Mouse (Mus musculus) kidney, postnatal 4 days (tissue): ENCODE data around the gene Smug1.

Experiments used
- DNase-seq, 2 experiments: peaks; one replicate each; pipeline ENCODE4 v3.0.0; 2021; ENCODE audit warnings: mixed read lengths in 2 of 2

Gene Smug1

GRCm38 (mm10) chr15:103176874-103177421, 10.1 kb upstream of the Smug1 start:
- peak; percentile 98 for DNase-seq

DNA sequence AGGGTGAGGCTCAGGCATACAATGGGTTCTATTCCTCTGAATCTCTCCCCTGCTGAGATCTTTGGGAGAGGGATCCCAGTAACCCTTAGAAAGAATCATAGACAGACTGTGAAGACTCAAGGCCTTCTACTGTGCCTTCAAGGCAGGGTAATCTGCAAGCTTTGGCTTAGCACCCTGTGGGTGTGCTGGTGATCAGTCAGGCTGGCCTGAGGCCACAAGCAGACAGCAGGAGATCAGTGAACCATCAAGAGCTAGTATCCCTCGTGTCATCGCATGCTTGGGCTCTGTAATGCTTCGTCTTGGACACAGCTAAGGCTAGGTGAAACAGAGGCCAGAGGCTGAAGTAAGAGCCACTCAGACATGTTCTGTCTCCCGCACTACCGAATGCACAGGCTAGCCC, 6.4 kb upstream of the Smug1 start:
- DNase-seq, result no peak

DNA sequence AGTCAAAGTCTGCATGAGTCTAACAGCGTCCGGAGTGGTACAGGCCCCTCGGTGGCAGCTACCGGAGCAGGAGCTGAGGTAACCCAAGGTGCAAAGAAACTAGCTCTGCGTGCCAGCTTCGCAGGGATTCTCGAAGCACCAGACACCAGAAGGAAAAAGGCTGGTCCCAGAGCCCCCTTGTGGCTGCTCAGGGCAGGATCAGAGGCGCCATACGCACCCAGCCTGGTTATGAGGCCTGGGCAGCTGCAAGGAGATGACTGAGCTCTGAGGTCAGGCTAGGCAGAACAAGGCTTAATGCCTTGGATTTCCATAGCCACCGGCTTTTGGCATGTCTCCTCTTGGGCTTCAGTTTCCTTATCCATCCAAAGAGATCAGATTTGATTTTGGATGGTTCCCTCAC, 5.6 kb upstream of the Smug1 start:
- DNase-seq, result peak; percentile 86 to 91

DNA sequence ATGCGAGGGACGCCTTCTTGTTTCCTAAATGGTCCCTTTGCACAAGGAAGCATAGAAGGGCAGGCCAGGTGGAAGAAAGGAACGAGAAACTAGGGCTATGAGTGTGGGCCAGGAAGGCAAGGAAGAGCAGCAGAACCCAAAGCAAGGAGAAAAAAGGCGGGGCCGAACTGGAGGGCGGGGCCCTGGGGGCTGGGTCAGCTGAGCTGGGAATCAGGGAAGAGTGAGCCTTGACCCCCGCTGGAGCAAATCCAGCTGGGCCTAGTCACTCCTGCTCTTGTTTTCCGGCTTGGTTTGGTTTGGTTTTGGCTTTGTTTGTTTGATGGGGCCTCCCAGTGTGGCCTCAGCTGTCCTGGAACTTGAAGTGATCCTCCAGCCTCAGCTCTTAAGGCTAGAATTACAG, 4.4 kb upstream of the Smug1 start:
- DNase-seq, result peak; percentile 89 to 92

DNA sequence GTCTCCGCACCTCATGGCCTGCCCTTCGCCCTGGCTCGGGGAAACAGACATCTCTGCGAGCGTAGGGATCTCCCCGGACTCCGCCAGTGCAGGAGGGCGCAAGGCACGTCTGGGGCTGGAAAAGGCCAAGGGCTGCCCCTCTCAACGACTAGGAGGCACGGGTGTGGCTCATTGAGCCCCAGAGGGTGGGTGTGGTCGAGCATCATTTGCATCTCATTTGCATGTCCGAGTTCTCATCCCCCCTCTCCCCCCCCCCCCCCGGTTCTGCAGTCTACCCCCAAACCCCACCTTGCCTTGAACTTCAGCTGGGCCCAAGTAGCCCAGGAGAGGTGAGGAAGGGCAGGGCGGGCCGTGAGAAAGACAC, 3.4 kb upstream of the Smug1 start:
- peak; percentile 54 to 63 for DNase-seq

DNA sequence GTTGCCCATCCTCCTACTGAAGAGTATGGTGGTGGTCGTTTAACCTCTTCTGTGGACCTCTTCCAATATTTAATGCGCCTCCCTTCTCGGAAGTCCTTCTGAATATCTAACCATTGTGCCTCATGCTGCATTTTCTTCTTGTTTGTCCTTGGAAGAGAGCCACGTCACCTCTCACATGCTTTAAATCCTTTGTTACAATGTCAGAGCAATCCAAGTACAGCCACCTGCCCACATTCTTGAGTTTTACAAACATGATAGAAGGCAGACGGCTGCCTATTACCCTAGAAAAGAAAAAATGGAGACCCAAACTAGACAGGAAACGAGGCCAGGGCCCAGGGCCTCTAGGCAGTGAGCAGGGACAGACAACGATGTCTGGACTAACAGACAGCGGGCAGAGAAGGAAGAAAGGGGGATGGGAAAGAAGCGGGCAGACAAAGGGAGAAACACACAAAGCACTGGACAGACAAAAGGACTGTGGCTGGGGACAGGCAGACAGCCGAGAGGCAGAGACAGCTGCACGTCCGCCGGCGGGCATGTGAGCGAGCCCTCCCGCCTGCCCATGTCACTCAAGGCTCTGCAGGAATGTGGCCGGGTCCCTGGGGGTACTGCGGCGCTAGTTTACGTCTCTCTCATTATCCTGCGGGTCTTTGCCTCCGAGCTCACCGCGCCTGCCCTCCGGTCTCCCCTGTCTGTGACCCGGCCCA, 2.9 kb upstream of the Smug1 start:
- peak; percentile 58 to 66 for DNase-seq

DNA sequence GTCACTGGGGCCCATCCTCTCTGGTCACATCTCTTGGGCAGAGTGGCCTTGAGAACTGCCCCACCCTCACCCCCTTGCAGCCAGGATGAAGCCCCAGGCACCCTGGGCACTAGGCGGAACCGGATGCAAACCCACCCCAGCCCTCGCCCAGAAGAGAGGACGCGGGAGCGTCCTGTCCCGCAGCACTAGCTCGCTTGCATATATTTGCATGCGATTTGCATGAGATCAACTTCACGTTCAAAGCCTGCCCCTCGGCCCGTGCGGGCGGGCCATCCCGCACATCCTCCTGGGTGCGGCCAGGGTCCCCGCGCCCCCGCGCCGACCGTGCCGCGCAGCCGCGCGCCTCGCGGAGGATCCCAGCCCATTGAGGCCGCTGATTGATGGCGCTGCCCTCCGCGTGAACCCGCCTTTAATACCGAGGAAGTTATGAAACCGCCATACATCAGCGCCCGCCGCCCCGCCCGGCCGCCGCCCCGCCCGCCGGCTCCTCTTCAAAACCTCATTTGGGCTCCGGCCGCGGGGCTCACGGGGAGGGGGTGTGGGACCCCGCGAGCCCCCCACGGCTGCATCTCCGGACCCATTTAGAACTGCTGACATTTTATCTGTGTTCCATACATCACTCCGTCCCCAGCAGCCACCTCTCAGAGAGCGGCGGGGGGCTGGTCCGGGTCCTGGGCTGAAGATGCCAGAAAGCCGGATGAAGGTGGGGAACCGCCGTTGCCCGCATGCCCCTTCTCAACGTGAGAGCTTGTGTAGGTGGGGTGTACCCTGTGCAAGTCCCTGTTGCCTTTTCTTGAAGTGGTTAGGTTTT, 2.1 kb upstream of the Smug1 start:
- peak; percentile 80 to 85 for DNase-seq

DNA sequence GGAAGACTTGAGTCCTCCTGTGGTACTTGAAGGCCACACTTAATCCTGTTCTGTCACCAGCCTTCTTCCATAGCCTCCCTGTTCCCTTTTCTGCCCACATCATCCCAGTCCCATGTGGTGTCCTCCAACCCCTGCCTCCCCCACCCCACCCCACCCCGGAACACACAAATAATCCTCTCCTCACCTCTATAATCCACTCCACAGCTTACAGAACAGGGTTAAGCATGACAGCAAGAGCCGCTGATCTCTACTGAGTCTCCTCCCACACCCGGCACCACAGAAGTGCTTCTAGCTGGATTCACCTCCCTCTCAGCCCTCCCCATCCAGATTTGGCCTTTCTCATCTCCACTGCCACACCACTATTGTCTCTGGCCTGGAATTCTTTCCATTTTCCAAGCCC, 894 bp upstream of the Smug1 start:
- peak; percentile 26 to 52 for DNase-seq

DNA sequence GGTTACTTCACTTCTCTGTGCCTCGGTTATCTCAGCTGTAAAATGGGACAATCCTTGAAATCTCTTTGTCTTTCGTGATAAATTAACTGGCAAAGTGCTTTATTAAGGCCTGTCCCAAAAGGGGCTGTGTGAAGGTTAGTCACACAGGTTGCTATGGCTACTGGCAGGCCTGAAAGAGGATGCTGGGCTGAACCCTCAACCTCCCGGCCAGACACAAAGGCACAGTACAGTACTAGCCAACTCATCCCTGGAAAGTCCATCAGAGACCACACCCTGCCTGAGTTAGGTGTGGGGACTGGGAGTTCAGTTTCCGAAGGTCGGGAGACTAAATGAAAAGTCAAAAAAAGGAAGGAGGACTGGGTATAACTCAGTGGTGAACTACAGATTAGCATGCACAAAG, 968 bp downstream of the Smug1 start:
- no peak for DNase-seq

DNA sequence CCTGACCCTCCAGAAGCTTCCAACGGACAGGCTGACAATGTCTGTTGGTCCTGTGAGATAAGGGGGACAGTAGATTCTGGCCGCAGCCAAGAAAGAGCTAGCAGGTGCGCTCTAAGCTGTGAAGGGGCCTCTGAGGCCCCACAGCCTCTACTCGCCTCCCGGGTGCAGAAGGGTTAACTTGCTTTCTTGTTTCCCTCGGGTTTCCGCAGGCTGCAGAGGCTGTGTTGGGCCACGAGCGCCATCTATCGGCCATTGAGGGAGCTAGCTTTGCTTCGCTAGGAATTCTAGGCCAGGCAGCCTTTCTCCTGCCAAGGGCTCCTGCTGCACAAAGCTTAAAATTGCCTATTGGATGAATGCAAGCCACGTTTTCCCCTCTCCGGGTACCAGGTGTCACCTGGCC, 1.5 kb downstream of the Smug1 start:
- peak; percentile 94 to 95 for DNase-seq

DNA sequence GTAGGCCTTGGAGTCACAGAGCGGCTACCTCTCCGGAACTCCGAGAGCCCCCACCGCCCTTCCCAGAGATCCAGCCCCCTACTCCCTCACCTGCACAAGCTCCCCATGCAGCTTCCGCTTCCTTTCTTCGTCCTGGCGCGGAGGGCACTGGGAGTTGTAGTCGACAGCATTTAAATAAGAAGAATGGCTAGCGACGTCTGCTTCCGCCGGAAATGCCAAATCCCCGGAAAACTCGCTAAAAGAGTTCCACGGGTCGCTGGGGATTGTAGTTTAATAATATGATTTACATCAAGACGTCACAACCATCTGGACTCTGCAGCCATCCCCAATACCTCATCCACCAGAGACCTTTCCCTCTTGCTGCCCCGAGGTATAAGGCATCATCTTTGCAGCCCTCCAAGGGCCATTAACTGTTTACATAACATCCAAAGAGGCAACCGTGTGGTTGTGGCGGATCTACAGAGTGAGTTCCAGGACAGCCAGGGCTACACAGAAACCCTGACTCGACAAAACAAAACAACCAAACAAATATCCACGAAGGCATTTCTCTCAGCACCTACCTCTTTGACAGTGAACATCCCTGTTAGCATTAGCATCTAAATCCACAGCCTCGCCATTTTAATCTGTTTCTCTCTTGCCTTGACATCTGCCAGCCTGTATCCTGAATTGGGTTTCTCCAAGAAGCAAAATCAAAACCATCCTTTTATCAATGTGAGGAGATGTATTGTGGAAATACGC, 3.5 kb downstream of the Smug1 start:
- DNase-seq, result peak; percentile 92 to 94

GRCm38 (mm10) chr15:103157585-103157984, 9.3 kb downstream of the Smug1 start:
- no peak for DNase-seq

GRCm38 (mm10) chr15:103156890-103157289, 10.0 kb downstream of the Smug1 start:
- DNase-seq, result no peak

- DNase-seq, result peak; percentile 38 to 61
Measured at GRCm38 (mm10) chr15:103155366-103156321, 11.2 kb downstream of the Smug1 start.

DNA sequence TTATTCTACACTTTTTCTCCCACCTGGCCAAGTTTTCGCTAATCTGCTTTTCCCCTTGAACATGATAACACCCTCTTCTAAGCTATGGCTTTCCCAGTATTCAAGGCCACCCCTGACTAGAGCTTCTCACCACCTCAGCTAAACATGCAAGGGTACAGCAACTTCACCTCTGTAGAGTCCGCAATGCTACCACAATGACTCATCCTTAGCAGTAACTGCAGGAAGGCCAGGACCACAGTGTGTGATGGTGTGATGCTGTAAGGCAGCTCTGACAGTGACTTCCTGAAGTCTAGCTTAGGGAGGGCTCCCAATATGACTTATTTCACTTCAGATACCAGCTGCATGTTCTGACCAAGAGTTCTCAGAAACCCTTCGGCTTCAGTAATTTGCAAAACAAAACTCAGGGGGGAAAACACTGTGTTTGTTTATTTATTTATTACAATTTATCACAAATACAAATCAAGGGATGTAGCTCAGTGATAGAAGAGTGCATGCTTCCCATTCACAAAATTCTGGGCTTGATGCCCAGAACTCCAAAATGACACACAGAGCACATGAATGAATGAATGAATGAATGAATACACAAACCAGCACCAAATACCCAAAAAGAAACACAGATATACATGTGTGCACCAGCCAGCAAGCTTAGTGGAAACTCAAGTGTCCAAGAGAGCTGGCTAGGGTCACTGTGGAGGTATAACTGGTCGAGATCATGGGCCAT, 13.8 kb downstream of the Smug1 start:
- no peak for DNase-seq

GRCm38 (mm10) chr15:103152371-103152770, 14.5 kb downstream of the Smug1 start:
- DNase-seq, result no peak

DNA sequence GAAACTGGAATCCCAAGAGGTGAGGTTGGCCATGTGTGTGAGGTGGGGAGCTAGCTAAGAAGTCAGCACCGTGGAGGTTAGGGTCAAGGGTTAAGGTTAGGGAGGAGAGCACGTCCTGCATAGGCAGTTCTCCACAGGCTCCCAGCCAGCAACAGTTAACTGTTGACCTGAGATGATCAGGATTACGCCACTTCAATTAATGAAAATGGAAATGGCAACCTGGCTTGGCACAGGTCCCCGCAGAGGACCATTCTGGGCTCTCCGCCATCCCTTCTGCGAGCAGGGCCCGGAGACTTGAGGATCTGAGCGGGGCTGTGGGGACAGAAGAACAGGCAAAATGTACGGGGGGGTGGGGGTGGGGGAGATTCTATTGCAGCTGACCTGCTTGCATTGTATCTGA, 19.1 kb downstream of the Smug1 start:
- DNase-seq, result no peak

GRCm38 (mm10) chr15:103147422-103147690, 19.5 kb downstream of the Smug1 start:
- DNase-seq, result no peak

- DNase-seq, result peak; percentile 65 to 75
Measured at GRCm38 (mm10) chr15:103146627-103147421, 20.1 kb downstream of the Smug1 start.

DNA sequence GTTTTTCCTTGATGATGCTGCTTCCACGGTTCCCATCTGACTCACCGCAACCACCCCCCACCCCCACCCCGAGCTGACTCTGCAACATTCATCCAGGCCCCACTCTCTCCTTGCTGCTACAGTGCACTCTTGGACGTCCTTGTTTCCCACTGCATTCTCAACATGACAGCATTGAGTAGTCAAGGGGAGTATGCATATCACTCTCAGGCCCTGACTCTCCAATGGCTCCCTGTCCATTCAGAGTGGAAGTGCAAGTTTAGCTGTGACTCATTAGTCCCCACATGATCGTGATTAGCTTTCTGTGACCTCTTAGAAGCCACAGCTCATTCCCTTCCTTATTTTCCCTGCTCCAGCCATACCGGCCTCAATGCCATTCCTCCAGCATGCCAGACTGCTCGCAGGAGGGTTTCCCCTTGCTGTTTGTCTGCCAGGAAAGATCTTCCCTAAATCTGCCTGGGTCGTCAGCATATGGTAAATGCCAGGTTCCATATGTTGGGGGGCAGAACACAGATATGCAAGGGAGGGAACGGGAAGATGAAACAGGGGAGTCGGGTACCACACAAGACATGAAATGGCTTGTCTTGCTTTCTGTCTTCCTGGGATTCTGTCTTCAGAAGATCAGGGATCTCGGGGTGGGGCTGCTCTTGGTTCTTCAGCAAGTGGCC, 21.1 kb downstream of the Smug1 start:
- no peak for DNase-seq
